Mouse (Mus musculus): ENCODE measurements around the gene Plxna2. TPM values are rescaled to one million over a fixed set of nuclear protein-coding genes. Genes with fewer than 3 reads are reported as not detected.

The Plxna2 gene
- 10 to 100 TPM; 15.8 to 20.0 TPM for total RNA-seq (2021)
- long read RNA-seq, experiment 1, full-length matches to known transcripts: 6 of 19 reads
- long read RNA-seq, experiment 1, partial matches to known transcripts: 6 of 19 reads
- long read RNA-seq, experiment 1, other reads (novel, unspliced or antisense): 7 of 19 reads
- long read RNA-seq, experiment 2, full-length matches to known transcripts: 2 of 8 reads
- long read RNA-seq, experiment 2, partial matches to known transcripts: 2 of 8 reads
- long read RNA-seq, experiment 2, other reads (novel, unspliced or antisense): 4 of 8 reads

GRCm38 (mm10) chr1:194617918-194618317, at the start of gene Plxna2:
Plxna2 (plus strand) TSS chr1:194618218.
- no peak for DNase-seq

GRCm38 (mm10) chr1:194573870-194574269, 44.1 kb upstream of the Plxna2 start:
- no peak for DNase-seq

- DNase-seq: peak; percentile 10
These were observed 39.7 kb upstream of the Plxna2 start for GRCm38 (mm10) chr1:194578270-194578669.

GRCm38 (mm10) chr1:194580539-194580938, 37.5 kb upstream of the Plxna2 start:
- DNase-seq: no peak

GRCm38 (mm10) chr1:194586670-194587069, 31.3 kb upstream of the Plxna2 start:
- DNase-seq: no peak

GRCm38 (mm10) chr1:194587532-194587931, 30.5 kb upstream of the Plxna2 start:
- peak; percentile 35 for DNase-seq

GRCm38 (mm10) chr1:194587956-194588668, 29.9 kb upstream of the Plxna2 start:
- no peak for DNase-seq

GRCm38 (mm10) chr1:194588711-194589451, 29.1 kb upstream of the Plxna2 start:
- peak; percentile 62 for DNase-seq

- DNase-seq: no peak
These were observed 24.9 kb upstream of the Plxna2 start for GRCm38 (mm10) chr1:194593155-194593554.

- no peak for DNase-seq
These were observed 10.4 kb upstream of the Plxna2 start for GRCm38 (mm10) chr1:194607406-194608261.

GRCm38 (mm10) chr1:194610516-194610915, 7.5 kb upstream of the Plxna2 start:
- no peak for DNase-seq

GRCm38 (mm10) chr1:194612628-194613027, 5.4 kb upstream of the Plxna2 start:
- DNase-seq: no peak

- no peak for DNase-seq
These were observed 4.7 kb upstream of the Plxna2 start for GRCm38 (mm10) chr1:194613271-194613834.

- no peak for DNase-seq
These were observed 3.8 kb upstream of the Plxna2 start for GRCm38 (mm10) chr1:194613923-194614830.

GRCm38 (mm10) chr1:194616136-194616535, 1.9 kb upstream of the Plxna2 start:
- DNase-seq: no peak

GRCm38 (mm10) chr1:194618841-194619311, 858 bp downstream of the Plxna2 start:
- peak; percentile 78 for DNase-seq

- peak; percentile 84 for DNase-seq
These were observed 1.6 kb downstream of the Plxna2 start for GRCm38 (mm10) chr1:194619353-194620244.

GRCm38 (mm10) chr1:194620245-194620991, 2.4 kb downstream of the Plxna2 start:
- DNase-seq: peak; percentile 71

- no peak for DNase-seq
These were observed 4.2 kb downstream of the Plxna2 start for GRCm38 (mm10) chr1:194622174-194622573.

All from gastrocnemius, postnatal 10 days (tissue).